Mouse (Mus musculus): ENCODE data around the gene Stra8.

Stra8 gene

GRCm38 (mm10) chr6:34942446-34942845 lies 22.5 kb downstream of the Stra8 start:
- DNase-seq, result no peak

GRCm38 (mm10) chr6:34943499-34943898 lies 23.5 kb downstream of the Stra8 start:
- DNase-seq, result no peak

- DNase-seq, result no peak
Measured at GRCm38 (mm10) chr6:34946486-34947079, 26.6 kb downstream of the Stra8 start.

GRCm38 (mm10) chr6:34948461-34948860 lies 28.5 kb downstream of the Stra8 start:
- no peak for DNase-seq

- no peak for DNase-seq
Measured at GRCm38 (mm10) chr6:34951518-34951917, 31.6 kb downstream of the Stra8 start.

- DNase-seq, result no peak
Measured at GRCm38 (mm10) chr6:34951956-34952667, 32.1 kb downstream of the Stra8 start.

GRCm38 (mm10) chr6:34954926-34955861 lies 35.2 kb downstream of the Stra8 start:
- peak; percentile 17 to 48 for DNase-seq

GRCm38 (mm10) chr6:34955862-34956241 lies 35.9 kb downstream of the Stra8 start:
- DNase-seq, result no peak

GRCm38 (mm10) chr6:34959131-34959530 lies 39.2 kb downstream of the Stra8 start:
- DNase-seq, result no peak

GRCm38 (mm10) chr6:34964550-34964949 lies 44.6 kb downstream of the Stra8 start:
- no peak for DNase-seq

- DNase-seq, result no peak
Measured at GRCm38 (mm10) chr6:34965819-34966539, 46.0 kb downstream of the Stra8 start.

GRCm38 (mm10) chr6:34971181-34971580 lies 51.2 kb downstream of the Stra8 start:
- no peak for DNase-seq

- DNase-seq, result no peak
Measured at GRCm38 (mm10) chr6:34979291-34979690, 59.3 kb downstream of the Stra8 start.

- DNase-seq, result no peak
Measured at GRCm38 (mm10) chr6:34980661-34981060, 60.7 kb downstream of the Stra8 start.

GRCm38 (mm10) chr6:34987085-34987645 lies 67.2 kb downstream of the Stra8 start:
- no peak for DNase-seq

GRCm38 (mm10) chr6:34988081-34988761 lies 68.3 kb downstream of the Stra8 start, which contains the start of gene Slc23a4:
Gene Slc23a4 (minus strand): TSS chr6:34988404.
- no peak for DNase-seq
